Mouse (Mus musculus) megakaryocyte-erythroid progenitor cell, adult 5-6 weeks (primary cell): ENCODE data around the gene S1pr2. TPM values are rescaled to one million over a fixed set of nuclear protein-coding genes. Genes with fewer than 3 reads are reported as not detected.
A peak's percentile ranks its signal among the peaks of the same experiment; 100 is the strongest.

ENCODE experiments used
- ATAC-seq: replicated peaks from 2 replicates; pipeline ENCODE4 v1.8.0; 2016; ENCODE audit warnings: mild to moderate bottlenecking, inconsistent platforms; ENCODE audit not compliant: severe bottlenecking, poor library complexity, low FRiP score, low TSS enrichment
- total RNA-seq, 2 experiments: library from RNA; stranded (forward) in 1 of 2; stranded (reverse) in 1 of 2; fragments of 200-1000, 215-1000 nt in 1 of 2; fragments of >200 nt in 1 of 2; fragmentation: Nextera tagmentation in 1 of 2; gene quantifications; 2 replicates each; pipeline ENCODE4 v1.2.3; 2014 to 2017

The S1pr2 gene
- total RNA-seq, 2 experiments from 2014 or later, result 3.4 TPM; not detected in 1

- ATAC-seq, result peak; percentile 69
These were observed 60.4 kb downstream of the S1pr2 start for GRCm38 (mm10) chr9:20916160-20916559.

Other genes starting within 250 kb of the S1pr2 start
- not detected in 2 replicates for gene Olfm2, start 230.4 kb downstream of the S1pr2 start, total RNA-seq (2014; fragmentation: Nextera tagmentation)
- gene Olfm2, start 230.4 kb downstream of the S1pr2 start, total RNA-seq (2017), result not detected in 2 replicates
- gene Col5a3, start 161.7 kb downstream of the S1pr2 start, total RNA-seq (2014; fragmentation: Nextera tagmentation), result not detected in 2 replicates
- not detected in 2 replicates for gene Col5a3, start 161.7 kb downstream of the S1pr2 start, total RNA-seq (2017)
- gene Rdh8, start 158.3 kb downstream of the S1pr2 start, total RNA-seq (2014; fragmentation: Nextera tagmentation), result not detected in 2 replicates
- not detected in 2 replicates for gene Rdh8, start 158.3 kb downstream of the S1pr2 start, total RNA-seq (2017)
- 37.9 and 44.3 TPM in 2 replicates for gene A230050P20Rik, start 108.1 kb downstream of the S1pr2 start, total RNA-seq (2014; fragmentation: Nextera tagmentation)
- 11.9 and 24.0 TPM in 2 replicates for gene A230050P20Rik, start 108.1 kb downstream of the S1pr2 start, total RNA-seq (2017)
- 1.1 and 2.7 TPM in 2 replicates for gene Angptl6, start 97.1 kb downstream of the S1pr2 start, total RNA-seq (2014; fragmentation: Nextera tagmentation)
- 0.42 TPM in 1 of 2 replicates, not detected in the other for gene Angptl6, start 97.1 kb downstream of the S1pr2 start, total RNA-seq (2017)
- 127 and 174 TPM in 2 replicates for gene Ppan, start 88.6 kb downstream of the S1pr2 start, total RNA-seq (2014; fragmentation: Nextera tagmentation)
- 154 and 175 TPM in 2 replicates for gene Ppan, start 88.6 kb downstream of the S1pr2 start, total RNA-seq (2017)
- 308 and 325 TPM in 2 replicates for gene Eif3g, start 78.2 kb downstream of the S1pr2 start, total RNA-seq (2014; fragmentation: Nextera tagmentation)
- gene Eif3g, start 78.2 kb downstream of the S1pr2 start, total RNA-seq (2017), result 259 and 301 TPM in 2 replicates
- gene Dnmt1, start 16.9 kb downstream of the S1pr2 start, total RNA-seq (2014; fragmentation: Nextera tagmentation), result 163 and 192 TPM in 2 replicates
- 190 and 210 TPM in 2 replicates for gene Dnmt1, start 16.9 kb downstream of the S1pr2 start, total RNA-seq (2017)
- gene Mrpl4, start 26.0 kb upstream of the S1pr2 start, total RNA-seq (2014; fragmentation: Nextera tagmentation), result 66.2 and 78.8 TPM in 2 replicates
- 23.7 and 43.3 TPM in 2 replicates for gene Mrpl4, start 26.0 kb upstream of the S1pr2 start, total RNA-seq (2017)
- 1.9 and 3.4 TPM in 2 replicates for gene Icam1, start 39.2 kb upstream of the S1pr2 start, total RNA-seq (2014; fragmentation: Nextera tagmentation)
- gene Icam1, start 39.2 kb upstream of the S1pr2 start, total RNA-seq (2017), result 3.6 TPM in 2 replicates
- gene Icam4, start 52.6 kb upstream of the S1pr2 start, total RNA-seq (2014; fragmentation: Nextera tagmentation), result 34.3 and 38.9 TPM in 2 replicates
- gene Icam4, start 52.6 kb upstream of the S1pr2 start, total RNA-seq (2017), result 16.3 and 40.0 TPM in 2 replicates
- gene Icam5, start 55.3 kb upstream of the S1pr2 start, total RNA-seq (2014; fragmentation: Nextera tagmentation), result 1.1 and 1.2 TPM in 2 replicates
- gene Icam5, start 55.3 kb upstream of the S1pr2 start, total RNA-seq (2017), result 0.05 and 0.27 TPM in 2 replicates
- 10.2 TPM in 1 of 2 replicates, not detected in the other for gene Zglp1, start 90.3 kb upstream of the S1pr2 start, total RNA-seq (2014; fragmentation: Nextera tagmentation)
- gene Zglp1, start 90.3 kb upstream of the S1pr2 start, total RNA-seq (2017), result 1.7 TPM in 1 of 2 replicates, not detected in the other
- gene Gm49373, start 96.3 kb upstream of the S1pr2 start, total RNA-seq (2014; fragmentation: Nextera tagmentation), result 4.5 TPM in 1 of 2 replicates, not detected in the other
- not detected in 2 replicates for gene Gm49373, start 96.3 kb upstream of the S1pr2 start, total RNA-seq (2017)
- gene Fdx1l, start 96.8 kb upstream of the S1pr2 start, total RNA-seq (2014; fragmentation: Nextera tagmentation), result 66.9 and 79.7 TPM in 2 replicates
- 60.6 and 70.5 TPM in 2 replicates for gene Fdx1l, start 96.8 kb upstream of the S1pr2 start, total RNA-seq (2017)
- 38.6 and 39.7 TPM in 2 replicates for gene Gm38431, start 115.2 kb upstream of the S1pr2 start, total RNA-seq (2014; fragmentation: Nextera tagmentation)
- 5.9 and 15.6 TPM in 2 replicates for gene Gm38431, start 115.2 kb upstream of the S1pr2 start, total RNA-seq (2017)
- gene Raver1, start 115.2 kb upstream of the S1pr2 start, total RNA-seq (2014; fragmentation: Nextera tagmentation), result 66.3 and 81.1 TPM in 2 replicates
- 12.9 and 16.8 TPM in 2 replicates for gene Raver1, start 115.2 kb upstream of the S1pr2 start, total RNA-seq (2017)
- gene Tyk2, start 154.5 kb upstream of the S1pr2 start, total RNA-seq (2014; fragmentation: Nextera tagmentation), result 24.9 and 40.0 TPM in 2 replicates
- 13.2 and 14.4 TPM in 2 replicates for gene Tyk2, start 154.5 kb upstream of the S1pr2 start, total RNA-seq (2017)
- 182 and 193 TPM in 2 replicates for gene Cdc37, start 173.2 kb upstream of the S1pr2 start, total RNA-seq (2014; fragmentation: Nextera tagmentation)
- gene Cdc37, start 173.2 kb upstream of the S1pr2 start, total RNA-seq (2017), result 385 and 442 TPM in 2 replicates
- 23.5 and 24.3 TPM in 2 replicates for gene Pde4a, start 188.9 kb upstream of the S1pr2 start, total RNA-seq (2014; fragmentation: Nextera tagmentation)
- 2.2 and 3.8 TPM in 2 replicates for gene Pde4a, start 188.9 kb upstream of the S1pr2 start, total RNA-seq (2017)